Mouse (Mus musculus) kidney, adult 2 months (tissue): ENCODE measurements around the gene Amdhd2.

ENCODE experiments used
- CTCF ChIP-seq: fragments of 200-500 bp; conservative IDR thresholded peaks from 2 replicates; pipeline ENCODE4 v1.5.1; 2011; ENCODE audit warnings: low read depth, mild to moderate bottlenecking, control low read depth, low read length, moderate library complexity, mixed read lengths; ENCODE audit not compliant: insufficient read depth, insufficient read length
- POLR2A ChIP-seq: fragments of 200-500 bp; IDR thresholded peaks from one replicate; pipeline ENCODE4 v1.6.1; 2011; ENCODE audit warnings: low read depth, low read length, control low read depth

DNA sequence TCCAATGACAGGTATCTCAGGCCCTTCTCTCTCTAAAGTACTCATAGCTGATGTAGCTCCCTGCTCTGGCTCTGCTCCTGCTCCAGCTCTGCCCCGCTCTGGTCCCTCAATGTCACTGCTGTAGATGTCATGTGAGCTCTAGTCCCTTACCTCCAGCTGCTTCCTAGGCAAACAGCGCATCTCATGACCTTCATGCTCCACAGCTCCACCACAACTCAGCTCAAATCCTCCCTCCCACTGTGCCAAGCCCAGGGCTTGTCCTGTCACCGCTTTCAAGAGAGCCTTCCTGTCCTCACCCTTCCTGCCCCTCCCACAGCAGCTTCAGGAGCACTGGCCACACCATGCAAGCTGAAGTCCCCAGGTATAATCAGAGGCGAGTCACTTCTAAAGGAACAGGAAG is 36.2 kb upstream of the Amdhd2 start:
- TF ChIP-seq CTCF = no peak
- no peak for TF ChIP-seq POLR2A
